Mouse (Mus musculus) kidney, adult 2 months (tissue): ENCODE data around the gene Det1.

ENCODE experiments used
- CTCF ChIP-seq: fragments of 200-500 bp; conservative IDR thresholded peaks from 2 replicates; pipeline ENCODE4 v1.5.1; 2011; ENCODE audit warnings: low read depth, mild to moderate bottlenecking, control low read depth, low read length, moderate library complexity, mixed read lengths; ENCODE audit not compliant: insufficient read depth, insufficient read length
- POLR2A ChIP-seq: fragments of 200-500 bp; IDR thresholded peaks from one replicate; pipeline ENCODE4 v1.6.1; 2011; ENCODE audit warnings: low read depth, low read length, control low read depth

GRCm38 (mm10) chr7:78837250-78837649 lies 9.8 kb downstream of the Det1 start:
- TF ChIP-seq CTCF (no peak), POLR2A (no peak)
